Mouse (Mus musculus) limb, embryonic 15.5 days (tissue): Measurements from ENCODE around the gene Gm45808. TPM values are rescaled to one million over a fixed set of nuclear protein-coding genes. Genes with fewer than 3 reads are reported as not detected.
A peak's percentile ranks its signal among the peaks of the same experiment; 100 is the strongest.
"Not testable (repeated sequence)": the region's sequence is repeated elsewhere in the genome, so short reads cannot be mapped to it uniquely, and the experiment has no call there.

Source experiments
- ATAC-seq: fragments of 200-750 bp; cut with Nextera tagmentation; 2 replicates; pipeline ENCODE4 v1.8.0; 2017; ENCODE audit warnings: low read depth, moderate TSS enrichment; ENCODE audit not compliant: insufficient number of reproducible peaks, low FRiP score, low TSS enrichment
- H3K27ac ChIP-seq: fragments of 300-500 bp; sonication (generic); 2 replicates; pipeline ENCODE4 v1.5.1; 2015; ENCODE audit warnings: moderate library complexity, mild to moderate bottlenecking, inconsistent platforms
- H3K27me3 ChIP-seq: fragments of 300-500 bp; sonication (generic); 2 replicates; pipeline ENCODE4 v1.6.1; 2015; ENCODE audit warnings: inconsistent platforms
- H3K36me3 ChIP-seq: fragments of 300-500 bp; sonication (generic); 2 replicates; pipeline ENCODE4 v1.6.1; 2015; ENCODE audit warnings: inconsistent platforms
- H3K4me1 ChIP-seq: fragments of 300-500 bp; sonication (generic); 2 replicates; pipeline ENCODE4 v1.6.1; 2015; ENCODE audit warnings: inconsistent platforms
- H3K4me2 ChIP-seq: fragments of 300-500 bp; sonication (generic); 2 replicates; pipeline ENCODE4 v1.6.1; 2015; ENCODE audit warnings: mild to moderate bottlenecking, inconsistent platforms
- H3K4me3 ChIP-seq: fragments of 300-500 bp; sonication (generic); 2 replicates; pipeline ENCODE4 v1.5.1; 2015; ENCODE audit warnings: mild to moderate bottlenecking, inconsistent platforms
- H3K9ac ChIP-seq: fragments of 300-500 bp; sonication (generic); 2 replicates; pipeline ENCODE4 v1.6.1; 2015; ENCODE audit warnings: inconsistent platforms
- H3K9me3 ChIP-seq: fragments of 300-500 bp; sonication (generic); 2 replicates; pipeline ENCODE4 v1.6.1; 2016; ENCODE audit warnings: inconsistent platforms
- WGBS: fragments of 180-500 bp; shearing (Covaris S2); methylation state at CpG from one replicate; pipeline ENCODE4 v1.1.7; 2015; 5-methylcytosine and 5-hydroxymethylcytosine counted together
- polyA plus RNA-seq: library from polyadenylated mRNA; unstranded; fragments of >200 nt; fragmentation: Nextera tagmentation; extraction: Ambion mirVana; gene quantifications from 2 replicates; pipeline ENCODE4 v1.2.1, GENCODE M21; 2015

Gm45808 gene
- polyA plus RNA-seq, 1 experiment from 2014 or later: not detected

DNA sequence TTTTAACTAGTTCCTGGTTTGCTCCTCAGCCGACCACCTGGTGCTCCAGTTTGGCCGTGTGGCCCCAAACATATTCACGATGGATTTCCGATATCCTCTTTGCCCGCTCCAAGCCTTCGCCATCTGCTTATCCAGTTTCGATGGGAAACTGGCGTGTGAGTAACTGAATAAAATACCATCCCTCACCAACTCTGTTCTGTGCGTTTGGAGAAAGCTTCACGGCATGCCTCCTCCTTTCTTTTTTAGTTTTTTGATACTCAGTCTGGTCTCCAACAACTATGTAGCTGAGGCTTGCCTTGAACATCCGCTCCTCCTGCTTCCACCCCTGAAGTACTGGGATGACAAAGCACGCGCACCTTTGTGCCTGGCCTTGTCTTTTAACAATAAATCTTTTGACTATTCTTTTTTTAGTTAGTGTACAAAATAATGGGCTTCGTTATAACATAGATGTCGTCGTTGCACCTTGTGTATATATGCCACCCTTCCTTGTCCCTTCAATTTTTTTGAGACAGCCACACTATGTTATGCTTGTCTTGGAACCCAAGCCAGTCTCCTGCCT lies 35.7 kb upstream of the Gm45808 start:
- ATAC-seq: no peak
- no peaks in the 10 kb centered on the region for H3K9me3 ChIP-seq
- H3K4me2 ChIP-seq: peak overlapping the region; percentile 47
- H3K9ac ChIP-seq: no peak overlapping the region
- peaks cover 39% of the 10 kb centered on the region for H3K4me1 ChIP-seq
- H3K36me3 ChIP-seq: peaks cover 7% of the 10 kb centered on the region; the same call in 1 of the 2 replicates
- H3K27me3 ChIP-seq: no peaks in the 10 kb centered on the region
- peak overlapping the region; percentile 49 for H3K4me3 ChIP-seq
- WGBS: 55% methylated on average over 16 of the region's 16 CpGs
- peak overlapping the region; percentile 90 for H3K27ac ChIP-seq

DNA sequence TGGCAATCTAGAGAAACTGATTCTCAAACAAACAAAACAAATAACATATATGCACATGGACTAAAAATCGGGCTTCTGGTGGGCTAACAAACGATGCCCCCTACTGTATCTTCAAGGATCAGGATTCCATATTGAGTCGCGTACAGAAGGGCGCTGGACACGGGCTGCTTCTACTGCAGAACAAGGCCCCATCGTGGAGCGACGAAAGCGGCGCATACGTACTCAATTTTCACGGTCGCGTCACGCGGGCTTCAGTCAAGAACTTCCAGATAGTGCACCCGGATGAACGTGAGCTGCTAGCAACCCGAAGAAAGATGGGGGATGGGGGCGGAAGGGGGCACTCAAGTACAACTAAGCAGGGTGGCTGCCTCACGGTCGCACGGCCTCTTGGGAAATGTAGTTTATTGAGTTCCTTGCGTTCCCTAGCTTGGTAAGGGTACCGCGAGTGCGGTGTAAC lies 35.1 kb upstream of the Gm45808 start:
- peaks cover 7% of the 10 kb centered on the region; the same call in 1 of the 2 replicates for H3K36me3 ChIP-seq
- H3K9ac ChIP-seq: peak overlapping the region; percentile 43; the same call in 1 of the 2 replicates
- peak overlapping the region; percentile 47 for H3K4me2 ChIP-seq
- WGBS: under 1% methylated on average over 28 of the region's 28 CpGs
- H3K9me3 ChIP-seq: no peaks in the 10 kb centered on the region
- H3K27me3 ChIP-seq: no peaks in the 10 kb centered on the region
- H3K4me1 ChIP-seq: peaks cover 39% of the 10 kb centered on the region
- peak overlapping the region; percentile 90 for H3K27ac ChIP-seq
- ATAC-seq: peak; percentile 52
- peak overlapping the region; percentile 49 for H3K4me3 ChIP-seq

DNA sequence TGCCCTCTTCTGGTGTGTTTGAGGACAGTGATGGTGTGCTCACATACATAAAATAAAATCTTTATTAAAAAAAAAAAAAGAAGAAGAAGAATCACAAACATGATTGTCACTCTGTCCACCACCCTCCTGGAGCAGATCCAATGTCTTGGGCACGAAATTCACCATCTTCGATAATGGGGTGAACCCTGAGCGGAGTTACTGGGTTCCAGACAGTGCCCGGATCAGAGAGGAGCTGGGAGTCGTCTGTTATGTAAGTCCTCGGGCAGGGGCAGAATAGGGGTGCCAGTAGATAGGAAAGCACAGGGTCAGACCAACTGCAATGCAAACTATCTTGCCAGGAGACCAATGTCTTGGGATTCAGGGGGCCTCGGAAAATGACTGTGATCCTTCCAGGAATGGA lies 34.0 kb upstream of the Gm45808 start:
- Histone ChIP-seq H3K4me1 (peaks cover 39% of the 10 kb centered on the region), H3K36me3 (peaks cover 7% of the 10 kb centered on the region; the same call in 1 of the 2 replicates), H3K27me3 (no peaks in the 10 kb centered on the region), H3K4me2 (no peak overlapping the region), H3K27ac (no peak overlapping the region), H3K4me3 (no peak overlapping the region), H3K9me3 (no peaks in the 10 kb centered on the region), H3K9ac (no peak overlapping the region)
- no peak for ATAC-seq
- WGBS: 92% methylated on average over 7 of the region's 7 CpGs

DNA sequence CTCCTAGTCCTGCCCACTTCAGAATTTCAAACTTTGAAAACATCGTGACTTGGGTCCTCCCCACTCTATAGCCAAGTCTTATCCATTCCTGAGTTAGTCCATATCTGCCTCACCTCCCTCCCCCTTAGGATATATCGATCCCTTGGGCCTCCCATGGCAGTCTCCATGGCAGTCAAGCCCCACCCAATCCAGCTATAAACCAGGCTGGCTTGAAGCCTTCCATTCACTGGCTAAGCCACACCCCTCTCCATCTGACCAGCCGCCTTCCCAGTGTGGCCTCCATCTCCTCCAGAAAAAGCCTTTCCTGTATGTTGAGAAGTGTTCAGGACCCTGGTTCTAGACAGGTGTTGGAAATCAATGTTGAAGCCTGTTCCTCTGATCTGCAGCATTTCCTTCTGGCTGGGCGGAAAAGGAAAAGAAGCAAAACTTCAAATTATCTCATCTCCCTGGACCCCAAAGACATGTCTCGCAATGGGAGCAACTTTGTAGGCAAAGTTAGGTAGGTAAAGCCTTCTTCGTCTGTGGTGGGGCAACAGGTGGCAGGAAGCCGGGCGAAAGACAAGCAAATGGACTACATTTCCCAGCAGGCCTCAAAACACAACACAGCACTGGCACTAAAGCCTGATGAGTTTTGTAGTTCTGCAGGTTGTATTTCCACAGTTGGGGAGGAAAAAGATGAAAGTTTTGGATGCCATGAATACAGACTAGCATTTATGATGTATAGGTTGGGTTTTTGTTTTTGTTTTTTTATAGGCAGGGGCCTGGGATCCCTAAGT lies 32.9 kb upstream of the Gm45808 start:
- Histone ChIP-seq H3K4me3 (no peak overlapping the region), H3K36me3 (peaks cover 4% of the 10 kb centered on the region; the same call in 1 of the 2 replicates), H3K4me2 (0 out of 2 replicates have a peak overlapping the region, but pooled peaks have one; percentile 5), H3K27me3 (no peaks in the 10 kb centered on the region), H3K4me1 (peaks cover 36% of the 10 kb centered on the region), H3K27ac (0 out of 2 replicates have a peak overlapping the region, but pooled peaks have one; percentile 22), H3K9me3 (no peaks in the 10 kb centered on the region), H3K9ac (no peak overlapping the region)
- ATAC-seq: no peak
- 74% methylated on average over 8 of the region's 8 CpGs for WGBS

DNA sequence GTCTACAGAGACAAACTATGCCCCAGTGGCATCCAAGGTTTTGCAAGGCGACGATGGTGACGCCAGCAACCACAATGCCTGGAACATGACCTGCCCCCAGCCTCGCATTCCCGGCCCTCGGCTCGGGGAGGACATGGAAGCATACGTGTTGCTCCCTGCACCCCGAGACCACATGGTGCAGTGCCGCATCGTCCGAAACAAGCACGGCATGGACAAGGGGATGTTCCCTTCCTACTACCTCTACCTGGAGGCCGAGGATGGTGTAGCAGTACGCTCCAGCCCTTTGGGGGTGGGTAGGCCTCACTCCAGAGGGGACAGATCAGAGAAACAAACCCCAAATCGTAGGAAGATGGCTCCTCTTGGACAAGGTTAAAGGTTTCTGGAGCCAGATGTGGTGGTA lies 32.0 kb upstream of the Gm45808 start:
- Histone ChIP-seq H3K4me2 (no peak overlapping the region), H3K9me3 (no peaks in the 10 kb centered on the region), H3K9ac (no peak overlapping the region), H3K27ac (no peak overlapping the region), H3K36me3 (peaks cover 1% of the 10 kb centered on the region; the same call in 1 of the 2 replicates), H3K4me3 (no peak overlapping the region), H3K4me1 (peaks cover 31% of the 10 kb centered on the region), H3K27me3 (no peaks in the 10 kb centered on the region)
- 92% methylated on average over 16 of the region's 16 CpGs for WGBS
- ATAC-seq: no peak

DNA sequence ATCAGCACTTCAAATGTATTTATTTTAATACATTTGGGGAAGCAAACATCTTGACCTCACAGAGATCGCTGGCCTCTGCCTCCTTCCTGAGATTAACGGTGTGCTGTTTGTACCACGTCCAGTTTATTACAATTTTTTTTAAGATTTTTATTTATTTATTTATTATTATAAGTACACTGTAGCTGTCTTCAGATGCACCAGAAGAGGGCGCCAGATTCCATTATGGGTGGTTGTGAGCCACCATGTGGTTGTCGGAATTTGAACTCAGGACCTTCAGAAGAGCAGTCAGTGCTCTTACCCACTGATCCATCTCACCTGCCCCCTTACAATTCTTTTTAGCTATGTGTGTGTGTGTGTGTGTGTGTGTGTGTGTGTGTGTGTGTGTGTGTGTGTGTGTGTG lies 30.2 kb upstream of the Gm45808 start:
- not testable (repeated sequence) for H3K27me3 ChIP-seq, H3K4me3 ChIP-seq, H3K4me2 ChIP-seq, H3K27ac ChIP-seq, H3K9me3 ChIP-seq, H3K36me3 ChIP-seq, ATAC-seq, H3K9ac ChIP-seq
- 64% methylated on average over 5 of the region's 5 CpGs for WGBS
- peaks cover 16% of the 10 kb centered on the region for H3K4me1 ChIP-seq

DNA sequence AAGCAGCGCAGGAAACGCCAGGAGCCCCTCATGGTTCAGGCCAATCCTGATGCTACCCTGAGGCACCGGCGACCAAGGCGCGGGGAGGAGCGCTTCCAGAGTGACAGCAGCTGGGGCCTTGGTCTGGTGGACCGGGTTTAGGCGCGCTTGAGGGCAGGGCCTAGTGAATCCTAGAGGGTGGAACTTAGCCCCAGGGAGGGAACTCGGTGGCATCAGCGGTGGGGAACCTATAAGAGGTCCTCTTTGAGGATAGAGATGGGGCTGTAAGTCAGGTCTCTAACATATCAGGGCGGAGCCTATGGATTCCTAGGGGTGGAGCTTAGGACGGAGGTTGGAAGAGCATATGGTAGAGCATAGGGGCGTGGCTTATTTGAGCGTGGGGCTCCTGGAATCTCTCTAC lies 28.8 kb upstream of the Gm45808 start:
- Histone ChIP-seq H3K4me3 (no peak overlapping the region), H3K9me3 (no peaks in the 10 kb centered on the region), H3K4me1 (peaks cover 11% of the 10 kb centered on the region), H3K36me3 (no peaks in the 10 kb centered on the region), H3K27ac (peak overlapping the region; percentile 0; the same call in 1 of the 2 replicates), H3K4me2 (peak overlapping the region; percentile 33), H3K27me3 (no peaks in the 10 kb centered on the region), H3K9ac (no peak overlapping the region)
- 21% methylated on average over 16 of the region's 16 CpGs for WGBS
- ATAC-seq: 0 out of 2 replicates have a peak, but pooled peaks have one; percentile 5

DNA sequence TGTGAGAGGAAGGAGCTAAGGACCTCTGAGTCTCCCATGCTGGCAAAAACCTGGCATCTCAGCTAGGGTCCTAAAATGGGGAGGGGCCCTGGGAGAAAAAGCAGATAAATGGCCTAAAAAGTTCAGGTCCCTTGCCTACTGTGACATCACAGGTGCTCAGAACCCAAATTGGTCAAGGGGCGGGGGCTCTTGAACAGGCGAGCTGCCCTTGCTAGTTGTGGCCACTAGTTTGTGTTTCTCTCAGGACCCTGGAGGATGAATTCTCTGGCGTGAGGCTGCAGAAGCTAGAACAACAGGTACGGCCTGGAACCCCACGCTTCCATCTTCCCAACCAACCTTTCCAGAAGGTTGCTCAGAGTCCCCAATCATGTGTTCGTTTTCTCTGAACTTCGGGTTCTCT lies 27.8 kb upstream of the Gm45808 start:
- no peak overlapping the region for H3K27ac ChIP-seq
- H3K36me3 ChIP-seq: no peaks in the 10 kb centered on the region
- peaks cover 11% of the 10 kb centered on the region for H3K4me1 ChIP-seq
- no peak overlapping the region for H3K4me3 ChIP-seq
- no peaks in the 10 kb centered on the region for H3K27me3 ChIP-seq
- ATAC-seq: no peak
- WGBS: 81% methylated on average over 7 of the region's 7 CpGs
- no peak overlapping the region for H3K9ac ChIP-seq
- H3K4me2 ChIP-seq: no peak overlapping the region
- no peaks in the 10 kb centered on the region for H3K9me3 ChIP-seq

DNA sequence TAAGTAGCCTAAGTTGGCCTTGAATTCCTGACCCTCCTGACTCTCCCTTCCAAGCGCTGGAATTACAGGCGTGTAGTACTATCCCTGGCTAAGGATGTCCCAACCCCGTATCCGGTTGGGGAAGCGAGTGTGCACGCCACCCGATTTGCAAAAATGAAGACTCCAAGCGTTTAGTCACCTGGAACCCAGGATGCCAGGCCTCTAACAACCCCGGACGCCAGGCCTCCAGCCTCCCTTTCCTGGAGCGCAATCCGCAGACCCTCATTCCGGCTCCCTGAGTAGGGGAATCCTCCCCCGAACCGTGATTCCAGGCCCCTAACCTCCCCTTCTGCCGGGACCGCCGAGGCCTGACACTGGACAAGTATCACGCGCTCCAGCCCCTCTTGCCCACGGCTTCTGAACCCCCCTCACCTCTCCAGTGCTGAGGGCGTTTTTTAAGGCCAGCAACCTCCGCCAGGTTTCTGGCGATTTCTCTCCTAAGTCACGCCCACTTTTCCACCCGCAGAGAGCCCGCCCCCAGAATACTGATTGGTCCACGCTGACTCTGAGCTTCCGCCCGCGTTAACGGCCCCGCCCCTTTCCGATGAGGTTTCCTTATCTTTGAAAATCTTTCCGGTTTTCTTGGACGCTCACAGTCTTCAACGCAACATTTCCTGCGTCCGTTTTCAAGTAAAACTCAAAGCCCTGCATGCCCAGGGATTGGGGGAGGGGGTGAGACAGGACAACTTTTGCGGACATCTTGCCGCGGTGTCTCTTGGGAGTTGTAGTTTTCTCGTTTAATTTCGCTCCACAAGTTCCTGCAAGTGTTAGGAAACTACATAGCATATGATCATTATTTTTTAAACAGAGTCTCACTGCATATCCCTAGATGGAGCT lies 23.5 kb upstream of the Gm45808 start, which contains the start of gene Nucb1:
Gene Nucb1 (minus strand): TSS at position 495 of the 876 bp plus-strand sequence.
- under 1% methylated on average over 44 of the region's 44 CpGs for WGBS
- Histone ChIP-seq H3K9me3 (no peaks in the 10 kb centered on the region), H3K9ac (peak within 1 kb of the TSS; percentile 75), H3K27ac (peak within 1 kb of the TSS; percentile 97), H3K27me3 (no peaks in the 10 kb centered on the region), H3K4me1 (peaks cover 20% of the 10 kb centered on the region), H3K4me2 (peak within 1 kb of the TSS; percentile 91), H3K36me3 (peaks cover 26% of the 10 kb centered on the region), H3K4me3 (peak within 1 kb of the TSS; percentile 76)
- peak; percentile 87 for ATAC-seq

DNA sequence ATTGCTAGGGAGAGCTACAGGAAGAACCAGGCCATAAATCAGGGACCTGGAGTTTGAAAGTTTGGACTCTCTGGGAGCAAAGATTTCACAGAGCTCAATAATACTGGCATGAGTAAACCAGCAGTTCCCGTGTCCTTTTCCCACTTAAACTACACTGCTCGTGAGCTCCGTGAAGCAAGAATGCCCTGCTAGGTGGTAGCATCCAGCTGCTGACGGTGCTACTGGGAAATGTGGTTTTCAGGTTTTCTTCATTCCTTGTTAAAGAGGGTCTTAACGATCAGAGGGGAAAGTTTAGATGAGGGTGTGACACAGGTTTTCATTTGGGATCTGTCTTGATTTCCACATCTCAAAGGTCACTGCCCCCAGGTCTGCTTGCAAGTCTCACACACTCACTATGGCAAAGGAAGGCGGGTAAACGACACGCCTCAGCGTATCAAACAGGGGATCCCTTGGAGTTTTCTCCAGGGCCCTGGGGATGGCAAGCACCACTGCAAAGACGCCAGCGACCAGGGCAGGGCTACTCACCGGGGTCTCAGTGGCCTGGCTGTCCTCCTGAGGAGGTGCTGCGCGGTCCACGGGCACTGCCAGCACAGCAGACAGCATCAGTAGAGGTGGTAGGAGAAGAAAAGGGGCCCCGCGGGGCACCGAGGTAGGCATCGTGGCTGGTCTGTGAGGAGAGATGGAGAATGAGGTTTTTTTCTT lies 22.7 kb upstream of the Gm45808 start:
- 17% methylated on average over 19 of the region's 19 CpGs for WGBS

DNA sequence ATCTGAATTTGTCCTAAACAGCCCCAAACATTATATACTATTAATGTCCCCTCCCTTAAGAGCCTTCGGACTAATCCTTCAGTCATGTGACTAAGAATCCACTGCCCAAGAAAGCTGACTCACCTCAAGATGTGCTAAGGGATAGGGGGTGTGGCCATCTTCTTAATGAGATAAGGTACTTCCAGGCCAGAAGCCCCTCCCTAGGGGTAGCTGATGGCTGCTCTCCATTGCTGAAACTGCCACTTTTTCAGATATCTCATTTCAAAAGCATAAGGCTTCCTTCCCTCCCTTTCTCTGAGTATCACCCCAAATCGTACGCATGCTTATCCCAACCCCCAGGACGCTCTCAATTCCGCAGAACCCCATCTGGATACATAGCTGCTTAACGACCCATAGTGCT lies 21.9 kb upstream of the Gm45808 start:
- ATAC-seq: no peak

More for the DNA sequence above, 22.7 kb upstream of the Gm45808 start:
- H3K9ac ChIP-seq: peak overlapping the region; percentile 75
- peaks cover 29% of the 10 kb centered on the region for H3K36me3 ChIP-seq
- no peaks in the 10 kb centered on the region for H3K27me3 ChIP-seq
- H3K4me3 ChIP-seq: peak overlapping the region; percentile 76
- peak overlapping the region; percentile 91 for H3K4me2 ChIP-seq
- H3K4me1 ChIP-seq: peaks cover 20% of the 10 kb centered on the region
- H3K27ac ChIP-seq: peak overlapping the region; percentile 97
- ATAC-seq: no peak
- no peaks in the 10 kb centered on the region for H3K9me3 ChIP-seq

More for the DNA sequence above, 21.9 kb upstream of the Gm45808 start:
- Histone ChIP-seq H3K9ac (peak overlapping the region; percentile 75; the same call in 1 of the 2 replicates), H3K27me3 (no peaks in the 10 kb centered on the region), H3K9me3 (no peaks in the 10 kb centered on the region), H3K4me2 (peak overlapping the region; percentile 91; the same call in 1 of the 2 replicates), H3K36me3 (peaks cover 29% of the 10 kb centered on the region), H3K4me1 (peaks cover 20% of the 10 kb centered on the region), H3K4me3 (peak overlapping the region; percentile 76; the same call in 1 of the 2 replicates), H3K27ac (peak overlapping the region; percentile 97; the same call in 1 of the 2 replicates)
- WGBS: 70% methylated on average over 6 of the region's 6 CpGs
